Mouse (Mus musculus) macrophage (primary cell): ENCODE data around the gene Tet2. TPM values are rescaled to one million over a fixed set of nuclear protein-coding genes. Genes with fewer than 3 reads are reported as not detected.

Experiments used
- H3K27ac ChIP-seq: fragments of 350-480 bp; formaldehyde crosslinking; 2 replicates; pipeline ENCODE4 v1.9.0; 2021
- H3K36me3 ChIP-seq: fragments of 350-480 bp; formaldehyde crosslinking; 2 replicates; pipeline ENCODE4 v1.9.0; 2021; ENCODE audit errors: inconsistent target
- H3K4me3 ChIP-seq: fragments of 350-480 bp; formaldehyde crosslinking; 2 replicates; pipeline ENCODE4 v1.9.0; 2021; ENCODE audit errors: inconsistent target
- H3K79me2 ChIP-seq: fragments of 350-480 bp; formaldehyde crosslinking; 2 replicates; pipeline ENCODE4 v1.9.0; 2021; ENCODE audit errors: inconsistent target
- WGBS: methylation state at CpG from one replicate; pipeline ENCODE4 v1.1.7; 2026; ENCODE audit warnings: inconsistent platforms; ENCODE audit not compliant: missing documents; 5-methylcytosine and 5-hydroxymethylcytosine counted together
- polyA plus RNA-seq: library from polyadenylated mRNA; stranded (reverse); fragments of 250-400 nt; gene quantifications from 3 replicates; pipeline ENCODE4 v1.2.4, GENCODE M21; 2018; ENCODE audit warnings: inconsistent platforms

Gene Tet2
- polyA plus RNA-seq, 1 experiment from 2014 or later, result 13.5 TPM

DNA sequence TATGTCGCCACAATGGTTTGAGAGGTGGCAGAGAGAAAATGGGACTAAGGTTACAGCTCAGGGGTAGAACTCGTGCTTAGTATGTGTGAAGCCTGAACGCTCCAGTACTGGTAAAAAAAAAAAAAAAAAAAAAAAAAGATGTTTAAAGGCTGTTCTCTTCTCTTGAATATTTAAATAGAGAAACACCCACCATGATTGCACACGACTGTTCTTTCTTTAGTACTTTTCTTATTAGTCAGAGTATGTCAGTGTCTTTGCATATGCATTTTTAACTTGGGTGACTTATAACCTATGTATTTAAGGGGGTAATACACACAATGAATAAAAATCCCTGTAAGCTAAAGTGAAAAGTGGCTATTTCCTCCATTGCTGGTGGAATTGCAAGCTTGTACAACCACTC lies 130.2 kb downstream of the Tet2 start:
- WGBS, result 91% methylated on average over 3 of the region's 4 CpGs
- Histone ChIP-seq H3K27ac (no peak overlapping the region), H3K36me3 (no peaks in the 10 kb centered on the region), H3K4me3 (no peak overlapping the region), H3K79me2 (no peaks in the 10 kb centered on the region)

Other genes with a start within 250 kb of the Tet2 start
- gene Ppa2, start 235.0 kb downstream of the Tet2 start, polyA plus RNA-seq, result 20.2 to 24.4 TPM (median 20.5 TPM) in 3 replicates